Mouse (Mus musculus) cortical plate, adult 2 months (tissue): ENCODE data around the gene Ptprg.

Experiments
- CTCF ChIP-seq: fragments of 200-500 bp; IDR thresholded peaks from 2 replicates; pipeline ENCODE4 v1.5.1; 2011; ENCODE audit warnings: mild to moderate bottlenecking, control low read depth, low read length; ENCODE audit not compliant: insufficient read depth; ENCODE audit errors: extremely low read depth
- POLR2A ChIP-seq: fragments of 200-500 bp; IDR thresholded peaks from 2 replicates; pipeline ENCODE4 v1.6.1; 2011; ENCODE audit warnings: mild to moderate bottlenecking, low read length, control low read depth; ENCODE audit not compliant: insufficient read depth; ENCODE audit errors: extremely low read depth

DNA sequence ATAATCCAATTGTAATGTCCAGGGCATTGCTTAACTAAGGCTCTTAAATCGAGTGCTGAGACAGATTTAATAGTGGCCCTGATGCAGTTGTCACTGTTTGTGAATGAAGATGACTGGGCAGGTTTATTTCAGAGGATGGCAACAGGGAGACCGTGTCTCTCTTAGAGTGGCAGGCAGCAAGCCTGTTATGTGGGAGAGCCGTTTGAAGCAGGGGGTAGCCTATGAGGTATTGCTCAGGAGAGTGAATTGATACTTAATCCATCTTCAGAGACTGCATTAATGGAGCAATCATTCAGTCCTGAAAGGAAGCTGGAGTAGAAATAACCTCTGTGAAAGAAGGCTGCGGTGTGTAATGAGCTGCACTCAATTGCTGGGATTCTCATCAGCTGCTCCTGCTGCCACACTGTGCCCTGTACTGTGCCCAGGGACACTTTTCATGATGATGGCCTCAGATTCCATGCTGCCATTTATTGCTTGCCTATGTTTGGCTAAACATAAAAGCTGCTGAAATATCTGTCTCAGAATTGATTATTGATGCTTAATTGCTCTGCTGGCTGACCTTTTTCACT is 526.6 kb downstream of the Ptprg start:
- TF ChIP-seq CTCF (no peak), POLR2A (no peak)
